Mouse (Mus musculus): ENCODE data around the gene Fcrl5. TPM values are rescaled to one million over a fixed set of nuclear protein-coding genes. Genes with fewer than 3 reads are reported as not detected.
"Not testable (repeated sequence)": the region's sequence is repeated elsewhere in the genome, so short reads cannot be mapped to it uniquely, and the experiment has no call there.

Gene Fcrl5
- polyA plus RNA-seq, 1 experiment from 2014 or later = not detected

GRCm38 (mm10) chr3:87443968-87444367 lies 8.4 kb downstream of the Fcrl5 start:
- Histone ChIP-seq H3K4me3 (replicated peaks; ENCODE audit: low read depth, low read length) (no peak overlapping the region), H3K9ac (ENCODE audit: low read depth, low read length) (no peak overlapping the region), H3K4me1 (replicated peaks; ENCODE audit: insufficient read depth, low read length) (no peaks in the 10 kb centered on the region), H3K4me2 (ENCODE audit: low read length) (no peak overlapping the region), H3K27me3 (ENCODE audit: insufficient read depth, low read length) (no peaks in the 10 kb centered on the region), H3K9me3 (replicated peaks; ENCODE audit: low read length) (no peaks in the 10 kb centered on the region), H3K36me3 (ENCODE audit: insufficient read depth, low read length) (no peaks in the 10 kb centered on the region), H3K27ac (no peak overlapping the region)
- no peak for DNase-seq (ENCODE audit: low spot score)
- TF ChIP-seq CTCF (IDR thresholded peaks at IDR 0.05; ENCODE audit: low read depth) = no peak
- no peak for ATAC-seq (replicated peaks; ENCODE audit: low FRiP score, low read depth)
- 51% methylated on average over 6 of the region's 6 CpGs for WGBS

DNA sequence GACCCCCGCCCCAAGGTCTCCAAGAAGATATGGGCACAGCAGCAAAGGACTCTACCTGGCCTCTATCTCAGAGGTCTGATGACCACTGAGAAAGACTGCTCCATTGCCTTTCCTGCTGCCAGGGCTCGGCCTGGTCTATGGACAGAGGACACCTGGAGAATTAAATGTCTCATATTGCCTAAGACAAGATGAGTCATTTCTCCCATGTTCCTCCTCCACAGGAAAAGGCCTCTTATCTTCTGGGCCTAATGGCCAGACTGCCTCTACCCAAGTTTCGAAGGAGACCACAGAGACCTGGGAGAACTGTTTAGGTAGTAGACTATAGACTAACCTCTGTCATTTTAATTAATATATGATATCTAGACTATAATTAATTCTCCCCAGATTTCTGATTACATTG lies 29.9 kb downstream of the Fcrl5 start:
- no peak overlapping the region for H3K4me2 ChIP-seq (ENCODE audit: low read length)
- H3K4me3 ChIP-seq (replicated peaks; ENCODE audit: low read depth, low read length) = no peak overlapping the region
- DNase-seq (ENCODE audit: low spot score) (no peak), ATAC-seq (replicated peaks; ENCODE audit: low FRiP score, low read depth) (no peak)
- TF ChIP-seq CTCF (IDR thresholded peaks at IDR 0.05; ENCODE audit: low read depth) = no peak
- no peaks in the 10 kb centered on the region for H3K9me3 ChIP-seq (replicated peaks; ENCODE audit: low read length)
- WGBS = 79% methylated on average over 3 of the region's 3 CpGs
- no peak overlapping the region for H3K27ac ChIP-seq
- no peaks in the 10 kb centered on the region for H3K4me1 ChIP-seq (replicated peaks; ENCODE audit: insufficient read depth, low read length)
- no peaks in the 10 kb centered on the region for H3K27me3 ChIP-seq (ENCODE audit: insufficient read depth, low read length)
- no peaks in the 10 kb centered on the region for H3K36me3 ChIP-seq (ENCODE audit: insufficient read depth, low read length)
- H3K9ac ChIP-seq (ENCODE audit: low read depth, low read length) = no peak overlapping the region

DNA sequence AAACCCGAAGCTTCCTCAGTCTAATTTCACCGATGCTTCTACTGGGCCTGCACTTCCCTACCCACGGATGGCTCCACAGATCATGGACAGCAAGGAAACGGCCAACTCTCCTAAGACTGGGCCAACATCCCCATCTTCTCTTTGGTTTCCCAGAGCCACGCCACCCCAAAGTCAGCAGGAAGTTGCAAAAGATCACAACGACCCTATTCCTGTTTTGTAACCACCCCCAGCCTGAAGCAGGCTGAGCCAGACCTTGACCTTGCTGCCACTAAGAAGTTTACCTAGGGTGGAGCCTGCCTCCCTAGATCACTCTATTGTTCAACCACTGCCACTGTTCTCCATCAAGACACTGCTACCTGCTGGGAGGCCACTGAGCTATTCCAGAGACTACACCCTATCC lies 31.4 kb downstream of the Fcrl5 start:
- DNase-seq (ENCODE audit: low spot score) (no peak), ATAC-seq (replicated peaks; ENCODE audit: low FRiP score, low read depth) (no peak)
- Histone ChIP-seq H3K4me2 (ENCODE audit: low read length) (no peak overlapping the region), H3K36me3 (ENCODE audit: insufficient read depth, low read length) (no peaks in the 10 kb centered on the region), H3K27ac (no peak overlapping the region), H3K4me3 (replicated peaks; ENCODE audit: low read depth, low read length) (no peak overlapping the region), H3K9me3 (replicated peaks; ENCODE audit: low read length) (no peaks in the 10 kb centered on the region), H3K9ac (ENCODE audit: low read depth, low read length) (no peak overlapping the region), H3K4me1 (replicated peaks; ENCODE audit: insufficient read depth, low read length) (no peaks in the 10 kb centered on the region), H3K27me3 (ENCODE audit: insufficient read depth, low read length) (no peaks in the 10 kb centered on the region)
- WGBS = 75% methylated on average over 6 of the region's 6 CpGs
- no peak for TF ChIP-seq CTCF (IDR thresholded peaks at IDR 0.05; ENCODE audit: low read depth)

DNA sequence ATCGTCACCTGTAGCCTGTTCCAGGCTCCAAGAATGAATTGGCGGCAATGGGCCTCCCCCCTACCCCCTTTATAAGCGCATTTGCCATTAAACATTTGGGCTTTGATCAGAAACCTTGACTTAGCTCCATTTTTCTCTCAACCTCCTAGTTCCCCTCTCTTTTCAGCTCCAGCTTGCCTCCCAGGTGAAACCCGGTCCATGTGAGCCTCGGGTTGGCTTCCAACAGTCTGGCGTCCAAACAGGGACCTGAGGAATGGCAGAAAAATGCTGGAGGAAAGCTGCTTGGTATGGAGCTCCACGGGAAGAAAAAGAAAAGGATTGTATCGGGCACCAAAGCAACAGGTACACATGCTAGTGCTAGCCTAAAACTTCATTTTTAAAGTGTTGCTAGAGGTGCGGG lies 31.8 kb downstream of the Fcrl5 start:
- Histone ChIP-seq H3K9me3 (replicated peaks; ENCODE audit: low read length) (no peaks in the 10 kb centered on the region), H3K9ac (ENCODE audit: low read depth, low read length) (no peak overlapping the region), H3K4me2 (ENCODE audit: low read length) (no peak overlapping the region), H3K4me1 (replicated peaks; ENCODE audit: insufficient read depth, low read length) (no peaks in the 10 kb centered on the region), H3K4me3 (replicated peaks; ENCODE audit: low read depth, low read length) (no peak overlapping the region), H3K36me3 (ENCODE audit: insufficient read depth, low read length) (no peaks in the 10 kb centered on the region), H3K27me3 (ENCODE audit: insufficient read depth, low read length) (no peaks in the 10 kb centered on the region), H3K27ac (no peak overlapping the region)
- WGBS = 86% methylated on average over 9 of the region's 9 CpGs
- TF ChIP-seq CTCF (IDR thresholded peaks at IDR 0.05; ENCODE audit: low read depth) = no peak
- ATAC-seq (replicated peaks; ENCODE audit: low FRiP score, low read depth) = no peak
- no peak for DNase-seq (ENCODE audit: low spot score)

DNA sequence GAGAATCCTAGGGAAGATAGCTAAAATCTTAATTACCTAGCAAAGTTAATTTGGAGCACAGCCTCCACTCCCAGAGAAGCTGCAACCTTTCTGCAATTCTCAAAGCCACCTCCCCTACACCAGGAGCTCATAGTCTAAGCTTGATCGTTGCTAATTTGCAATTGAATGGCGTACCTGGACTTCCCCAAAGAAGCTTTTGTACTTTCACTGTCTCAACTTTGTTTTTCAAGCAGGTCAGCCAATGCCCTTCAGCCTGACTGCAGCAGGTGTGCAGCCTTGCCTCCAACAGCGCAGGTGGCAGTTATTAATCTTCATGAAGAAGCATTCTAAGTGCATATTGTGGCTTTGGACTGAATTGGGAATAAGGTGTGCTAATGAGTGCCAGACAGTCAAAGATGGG lies 42.4 kb downstream of the Fcrl5 start:
- H3K4me2 ChIP-seq (ENCODE audit: low read length); H3K4me3 ChIP-seq (replicated peaks; ENCODE audit: low read depth, low read length); ATAC-seq (replicated peaks; ENCODE audit: low FRiP score, low read depth); H3K4me1 ChIP-seq (replicated peaks; ENCODE audit: insufficient read depth, low read length); DNase-seq (ENCODE audit: low spot score); H3K36me3 ChIP-seq (ENCODE audit: insufficient read depth, low read length); H3K27ac ChIP-seq; H3K9ac ChIP-seq (ENCODE audit: low read depth, low read length); H3K27me3 ChIP-seq (ENCODE audit: insufficient read depth, low read length); H3K9me3 ChIP-seq (replicated peaks; ENCODE audit: low read length): not testable (repeated sequence)
- WGBS = 87% methylated on average over 3 of the region's 3 CpGs

DNA sequence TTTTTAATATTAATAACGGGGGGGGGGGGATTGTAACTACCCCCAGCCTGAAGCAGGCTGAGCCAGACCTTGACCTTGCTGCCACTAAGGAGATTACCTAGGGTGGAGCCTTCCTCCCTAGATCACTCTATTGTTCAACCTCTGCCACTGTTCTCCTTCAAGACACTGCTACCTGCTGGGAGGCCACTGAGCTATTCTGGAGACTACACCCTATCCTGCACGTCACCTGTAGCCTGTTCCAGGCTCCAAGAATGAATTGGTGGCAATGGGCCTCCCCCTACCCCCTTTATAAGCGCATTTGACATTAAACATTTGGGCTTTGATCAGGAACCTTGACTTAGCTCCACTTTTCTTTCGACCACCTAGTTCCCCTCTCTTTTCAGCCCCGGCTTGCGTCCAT lies 43.0 kb downstream of the Fcrl5 start:
- H3K36me3 ChIP-seq (ENCODE audit: insufficient read depth, low read length); H3K4me3 ChIP-seq (replicated peaks; ENCODE audit: low read depth, low read length); H3K4me1 ChIP-seq (replicated peaks; ENCODE audit: insufficient read depth, low read length); H3K9ac ChIP-seq (ENCODE audit: low read depth, low read length); H3K27ac ChIP-seq; DNase-seq (ENCODE audit: low spot score); ATAC-seq (replicated peaks; ENCODE audit: low FRiP score, low read depth); H3K9me3 ChIP-seq (replicated peaks; ENCODE audit: low read length); H3K27me3 ChIP-seq (ENCODE audit: insufficient read depth, low read length); H3K4me2 ChIP-seq (ENCODE audit: low read length): not testable (repeated sequence)
- 90% methylated on average over 6 of the region's 6 CpGs for WGBS

DNA sequence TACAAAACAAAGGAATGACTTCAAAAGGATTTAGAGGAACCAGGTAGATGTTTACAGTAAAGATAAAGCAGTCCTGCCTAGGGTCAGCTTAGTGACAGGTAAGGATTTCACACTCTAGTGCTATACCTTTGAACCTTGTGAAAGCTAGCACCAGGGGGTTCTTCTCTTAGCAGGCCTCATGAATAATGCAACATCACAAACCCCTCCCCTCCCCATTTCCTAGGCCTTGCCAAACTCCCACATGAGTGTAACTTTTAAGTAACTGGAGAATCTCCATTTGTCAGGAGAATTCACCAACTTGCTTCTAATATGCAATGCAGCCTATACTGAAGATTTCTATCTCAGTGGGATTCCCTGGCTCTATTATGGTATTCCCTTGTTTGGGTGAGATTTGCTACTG lies 43.7 kb downstream of the Fcrl5 start:
- not testable (repeated sequence) for ATAC-seq (replicated peaks; ENCODE audit: low FRiP score, low read depth)

More for the DNA sequence above, 43.7 kb downstream of the Fcrl5 start:
- not testable (repeated sequence) for H3K4me2 ChIP-seq (ENCODE audit: low read length); H3K9me3 ChIP-seq (replicated peaks; ENCODE audit: low read length); DNase-seq (ENCODE audit: low spot score); H3K9ac ChIP-seq (ENCODE audit: low read depth, low read length); H3K36me3 ChIP-seq (ENCODE audit: insufficient read depth, low read length); H3K27me3 ChIP-seq (ENCODE audit: insufficient read depth, low read length); H3K4me3 ChIP-seq (replicated peaks; ENCODE audit: low read depth, low read length); H3K4me1 ChIP-seq (replicated peaks; ENCODE audit: insufficient read depth, low read length); H3K27ac ChIP-seq

Data from kidney, postnatal 0 days (tissue).